Mouse (Mus musculus) forebrain, postnatal 0 days (tissue): Measurements from ENCODE around the gene Rsg1. TPM values are rescaled to one million over a fixed set of nuclear protein-coding genes. Genes with fewer than 3 reads are reported as not detected.

ENCODE experiments used
- ATAC-seq: fragments of 200-750 bp; cut with Nextera tagmentation; 2 replicates; pipeline ENCODE4 v1.8.0; 2017; ENCODE audit warnings: mild to moderate bottlenecking, moderate library complexity
- DNase-seq: peaks from one replicate; pipeline ENCODE4 v3.0.0-alpha.2; 2015
- H3K27ac ChIP-seq: fragments of 300-500 bp; sonication (generic); 2 replicates; pipeline ENCODE4 v1.5.1; 2014; ENCODE audit warnings: low read depth, mild to moderate bottlenecking, antibody characterized with exemption, low read length, moderate library complexity, mixed read lengths
- H3K27me3 ChIP-seq: fragments of 300-500 bp; sonication (generic); 2 replicates; pipeline ENCODE4 v1.6.1; 2014; ENCODE audit warnings: mild to moderate bottlenecking, low read length, mixed read lengths; ENCODE audit not compliant: insufficient read depth
- H3K36me3 ChIP-seq: fragments of 300-500 bp; sonication (generic); 2 replicates; pipeline ENCODE4 v1.6.1; 2014; ENCODE audit warnings: mild to moderate bottlenecking, moderate library complexity; ENCODE audit not compliant: insufficient read depth
- H3K4me1 ChIP-seq: fragments of 300-500 bp; sonication (generic); 2 replicates; pipeline ENCODE4 v1.6.1; 2014; ENCODE audit warnings: antibody characterized with exemption; ENCODE audit not compliant: insufficient read depth
- H3K4me2 ChIP-seq: fragments of 300-500 bp; sonication (generic); 2 replicates; pipeline ENCODE4 v1.6.1; 2014; ENCODE audit warnings: low read depth, mild to moderate bottlenecking, moderate library complexity
- H3K4me3 ChIP-seq: fragments of 300-500 bp; sonication (generic); 2 replicates; pipeline ENCODE4 v1.5.1; 2014; ENCODE audit warnings: low read depth, low read length, mixed read lengths
- H3K9ac ChIP-seq: fragments of 300-500 bp; sonication (generic); 2 replicates; pipeline ENCODE4 v1.6.1; 2014; ENCODE audit warnings: mild to moderate bottlenecking
- H3K9me3 ChIP-seq: fragments of 300-500 bp; sonication (generic); 2 replicates; pipeline ENCODE4 v1.6.1; 2016; ENCODE audit warnings: low read length
- CTCF ChIP-seq: sonication (generic); IDR thresholded peaks from 2 replicates; pipeline ENCODE4 v1.5.1; 2016; ENCODE audit warnings: antibody characterized with exemption, control low read depth, low read depth
- WGBS: fragments of 180-500 bp; shearing (Covaris S2); extraction: QIAGEN DNeasy Blood & Tissue Kit; methylation state at CpG from one replicate; pipeline ENCODE4 v1.1.7; 2014; 5-methylcytosine and 5-hydroxymethylcytosine counted together
- polyA plus RNA-seq: library from polyadenylated mRNA; unstranded; fragments of >200 nt; fragmentation: Nextera tagmentation; extraction: Ambion mirVana; gene quantifications from 2 replicates; pipeline ENCODE4 v1.2.1, GENCODE M21; 2015
- total RNA-seq: library from RNA; depleted of rRNA; stranded (reverse); fragments of >200 nt; gene quantifications from 2 replicates; pipeline ENCODE4 v1.2.3, GENCODE M21; 2014

Rsg1 gene
- total and polyA plus RNA-seq, 2 experiments from 2014 or later = 5.2 to 6.9 TPM

DNA sequence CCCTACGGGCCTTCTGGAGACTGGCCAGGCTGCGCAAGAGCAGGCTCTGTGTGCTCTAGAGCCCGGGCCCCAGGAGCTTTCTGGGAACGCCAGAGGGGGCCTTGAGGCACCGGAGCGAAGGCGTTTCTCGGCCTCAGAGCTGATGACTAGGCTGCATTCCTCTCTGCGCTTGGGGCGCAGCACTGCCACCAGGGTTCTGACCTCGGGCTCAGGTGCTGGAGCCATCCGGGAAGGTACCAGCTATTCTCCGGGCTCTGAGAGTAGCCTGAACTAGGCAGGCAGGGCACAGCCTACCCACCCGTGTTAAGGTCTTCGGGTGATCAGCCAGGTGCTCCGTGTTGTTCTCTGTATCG is 33.2 kb downstream of the Rsg1 start:
- Histone ChIP-seq H3K9me3 (no peaks in the 10 kb centered on the region), H3K36me3 (no peaks in the 10 kb centered on the region), H3K27me3 (peaks cover 28% of the 10 kb centered on the region), H3K4me2 (peak overlapping the region; percentile 52), H3K4me1 (peaks cover 6% of the 10 kb centered on the region), H3K27ac (no peak overlapping the region), H3K4me3 (no peak overlapping the region), H3K9ac (no peak overlapping the region)
- TF ChIP-seq CTCF = no peak
- ATAC-seq (no peak), DNase-seq (no peak)
- WGBS = 6% methylated on average over 17 of the region's 17 CpGs

DNA sequence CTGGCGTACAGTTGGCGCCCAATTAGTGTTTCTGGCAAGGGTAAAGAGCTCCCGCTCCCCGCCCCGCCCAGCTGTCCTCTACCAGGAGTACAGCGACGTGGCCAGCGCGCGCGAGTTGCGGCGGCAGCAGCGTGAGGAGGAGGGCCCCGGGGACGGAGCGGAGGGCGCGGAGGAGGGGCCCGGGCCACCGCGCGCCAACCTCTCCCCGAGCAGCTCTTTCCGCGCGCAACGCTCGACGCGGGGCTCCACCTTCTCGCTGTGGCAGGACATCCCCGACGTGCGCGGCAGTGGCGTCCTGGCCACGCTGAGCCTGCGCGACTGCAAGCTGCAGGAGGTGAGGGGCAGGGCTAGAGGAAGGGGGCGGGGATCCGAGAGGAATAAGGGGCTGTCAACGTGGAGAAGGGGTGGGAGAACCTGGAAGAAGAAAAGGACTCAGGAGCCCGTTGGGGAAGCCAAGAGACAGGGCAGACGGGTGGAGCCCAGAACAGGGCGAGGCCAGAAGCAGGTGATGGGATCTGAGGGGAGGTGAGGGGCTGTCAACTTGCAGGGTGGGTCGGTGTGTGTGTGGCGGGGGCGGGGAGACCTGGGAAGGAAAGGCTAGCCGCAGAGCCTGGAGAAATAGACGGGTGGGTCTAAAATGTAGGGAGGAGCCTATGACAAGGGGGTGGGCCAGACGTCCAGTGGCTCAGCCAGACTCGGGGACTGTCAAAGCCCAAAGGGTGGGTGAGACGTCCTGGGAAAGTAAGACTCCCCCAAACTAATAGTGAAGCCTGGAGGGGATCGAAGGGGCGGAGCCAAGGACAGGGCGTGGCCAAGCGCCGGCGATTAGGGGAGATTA is 34.2 kb downstream of the Rsg1 start:
- WGBS = under 1% methylated on average over 58 of the region's 60 CpGs
- Histone ChIP-seq H3K4me2 (peak overlapping the region; percentile 52), H3K4me3 (peak overlapping the region; percentile 37), H3K9me3 (no peaks in the 10 kb centered on the region), H3K27me3 (peaks cover 24% of the 10 kb centered on the region), H3K36me3 (no peaks in the 10 kb centered on the region), H3K27ac (no peak overlapping the region), H3K9ac (peak overlapping the region; percentile 43; the same call in 1 of the 2 replicates), H3K4me1 (peaks cover 6% of the 10 kb centered on the region)
- peak; percentile 23; the same call in 1 of the 2 replicates for ATAC-seq
- TF ChIP-seq CTCF = no peak
- DNase-seq = peak; percentile 56

- no peaks in the 10 kb centered on the region for H3K9me3 ChIP-seq
- no peak for DNase-seq
- peaks cover 6% of the 10 kb centered on the region for H3K4me1 ChIP-seq
- H3K27me3 ChIP-seq = peaks cover 24% of the 10 kb centered on the region
- 10% methylated on average over 11 of the region's 11 CpGs for WGBS
- H3K9ac ChIP-seq = no peak overlapping the region
- no peak overlapping the region for H3K27ac ChIP-seq
- no peak for ATAC-seq
- H3K4me2 ChIP-seq = no peak overlapping the region
- TF ChIP-seq CTCF = no peak
- H3K36me3 ChIP-seq = no peaks in the 10 kb centered on the region
- H3K4me3 ChIP-seq = 0 out of 2 replicates have a peak overlapping the region, but pooled peaks have one; percentile 3
Measured at GRCm38 (mm10) chr4:141248614-141248978, 34.8 kb downstream of the Rsg1 start.

GRCm38 (mm10) chr4:141249383-141249782 is 35.6 kb downstream of the Rsg1 start:
- H3K27ac ChIP-seq = no peak overlapping the region
- ATAC-seq = no peak
- H3K4me3 ChIP-seq = no peak overlapping the region
- H3K9me3 ChIP-seq = no peaks in the 10 kb centered on the region
- no peak overlapping the region for H3K9ac ChIP-seq
- no peak for DNase-seq
- H3K4me2 ChIP-seq = no peak overlapping the region
- no peak for TF ChIP-seq CTCF
- peaks cover 24% of the 10 kb centered on the region for H3K27me3 ChIP-seq
- H3K36me3 ChIP-seq = no peaks in the 10 kb centered on the region
- WGBS = 81% methylated on average over 11 of the region's 11 CpGs
- peaks cover 6% of the 10 kb centered on the region for H3K4me1 ChIP-seq

- H3K36me3 ChIP-seq = no peaks in the 10 kb centered on the region
- no peak for TF ChIP-seq CTCF
- peaks cover 6% of the 10 kb centered on the region for H3K4me1 ChIP-seq
- H3K4me2 ChIP-seq = no peak overlapping the region
- no peak for DNase-seq
- ATAC-seq = no peak
- H3K27me3 ChIP-seq = peaks cover 24% of the 10 kb centered on the region
- H3K4me3 ChIP-seq = no peak overlapping the region
- WGBS = 61% methylated on average over 8 of the region's 8 CpGs
- no peak overlapping the region for H3K27ac ChIP-seq
- H3K9ac ChIP-seq = no peak overlapping the region
- no peaks in the 10 kb centered on the region for H3K9me3 ChIP-seq
Measured at GRCm38 (mm10) chr4:141251071-141251470, 37.3 kb downstream of the Rsg1 start.

GRCm38 (mm10) chr4:141252641-141253040 is 38.9 kb downstream of the Rsg1 start:
- Histone ChIP-seq H3K4me2 (no peak overlapping the region), H3K36me3 (no peaks in the 10 kb centered on the region), H3K4me1 (no peaks in the 10 kb centered on the region; the same call in none of the 2 replicates), H3K9me3 (no peaks in the 10 kb centered on the region), H3K27me3 (peaks cover 14% of the 10 kb centered on the region), H3K9ac (no peak overlapping the region), H3K27ac (no peak overlapping the region), H3K4me3 (no peak overlapping the region)
- ATAC-seq = no peak
- 67% methylated on average over 2 of the region's 2 CpGs for WGBS
- no peak for DNase-seq
- no peak for TF ChIP-seq CTCF

DNA sequence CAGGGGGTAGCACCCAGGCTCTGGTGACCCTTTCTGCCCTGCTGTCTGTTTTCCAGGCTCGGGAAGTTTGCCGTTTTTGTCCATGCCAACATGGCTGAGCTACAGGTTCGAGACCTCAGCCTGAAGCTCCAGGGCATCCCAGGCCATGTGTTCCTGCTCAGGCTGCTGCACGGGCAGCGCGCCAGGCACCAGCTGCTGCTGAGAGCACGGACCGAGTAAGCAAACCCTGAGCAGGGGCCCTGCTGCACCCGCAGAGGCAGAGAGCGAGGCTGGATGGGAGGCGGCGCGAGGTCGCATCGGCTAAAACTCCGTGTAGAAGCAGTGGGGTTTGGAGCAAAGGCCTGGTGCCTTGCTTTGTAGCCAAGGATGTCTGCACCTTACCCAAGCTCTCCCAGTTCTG is 40.5 kb downstream of the Rsg1 start:
- TF ChIP-seq CTCF = no peak
- Histone ChIP-seq H3K4me3 (no peak overlapping the region), H3K9me3 (no peaks in the 10 kb centered on the region), H3K36me3 (no peaks in the 10 kb centered on the region), H3K4me2 (no peak overlapping the region), H3K9ac (no peak overlapping the region), H3K27me3 (no peaks in the 10 kb centered on the region), H3K27ac (no peak overlapping the region), H3K4me1 (no peaks in the 10 kb centered on the region)
- no peak for DNase-seq
- 63% methylated on average over 16 of the region's 16 CpGs for WGBS
- ATAC-seq = no peak
